Mouse (Mus musculus) hindbrain, embryonic 15.5 days (tissue): ENCODE measurements at regions not wholly inside any gene's neighbourhood (a gene's known extent, or its start where the extent isn't known, plus 50 kb on each side); places are given as distances from the start of the nearest gene placed in this dataset.
A peak's percentile ranks its signal among the peaks of the same experiment; 100 is the strongest.

Source experiments
- ATAC-seq: fragments of 200-750 bp; cut with Nextera tagmentation; 2 replicates; pipeline ENCODE4 v1.8.0; 2017; ENCODE audit warnings: low read depth, moderate number of reproducible peaks, moderate TSS enrichment; ENCODE audit not compliant: low FRiP score
- H3K27ac ChIP-seq: fragments of 300-500 bp; sonication (generic); replicated peaks from 2 replicates; pipeline ENCODE4 v1.5.1; 2015; ENCODE audit warnings: mild to moderate bottlenecking, inconsistent platforms
- H3K27me3 ChIP-seq: fragments of 300-500 bp; sonication (generic); 2 replicates; pipeline ENCODE4 v1.6.1; 2015; ENCODE audit warnings: control low read depth, inconsistent platforms
- H3K36me3 ChIP-seq: fragments of 300-500 bp; sonication (generic); 2 replicates; pipeline ENCODE4 v1.6.1; 2015; ENCODE audit warnings: control low read depth, inconsistent platforms
- H3K4me1 ChIP-seq: fragments of 300-500 bp; sonication (generic); replicated peaks from 2 replicates; pipeline ENCODE4 v1.6.1; 2015; ENCODE audit warnings: control low read depth, inconsistent platforms
- H3K4me2 ChIP-seq: fragments of 300-500 bp; sonication (generic); 2 replicates; pipeline ENCODE4 v1.6.1; 2015; ENCODE audit warnings: moderate library complexity, mild to moderate bottlenecking, inconsistent platforms
- H3K4me3 ChIP-seq: fragments of 300-500 bp; sonication (generic); 2 replicates; pipeline ENCODE4 v1.5.1; 2015; ENCODE audit warnings: mild to moderate bottlenecking, inconsistent platforms
- H3K9ac ChIP-seq: fragments of 300-500 bp; sonication (generic); 2 replicates; pipeline ENCODE4 v1.6.1; 2015; ENCODE audit warnings: inconsistent platforms
- H3K9me3 ChIP-seq: fragments of 300-500 bp; sonication (generic); 2 replicates; pipeline ENCODE4 v1.6.1; 2016; ENCODE audit warnings: control low read depth, inconsistent platforms
- WGBS: fragments of 180-500 bp; shearing (Covaris S2); methylation state at CpG from one replicate; pipeline ENCODE4 v1.1.7; 2015; 5-methylcytosine and 5-hydroxymethylcytosine counted together

DNA sequence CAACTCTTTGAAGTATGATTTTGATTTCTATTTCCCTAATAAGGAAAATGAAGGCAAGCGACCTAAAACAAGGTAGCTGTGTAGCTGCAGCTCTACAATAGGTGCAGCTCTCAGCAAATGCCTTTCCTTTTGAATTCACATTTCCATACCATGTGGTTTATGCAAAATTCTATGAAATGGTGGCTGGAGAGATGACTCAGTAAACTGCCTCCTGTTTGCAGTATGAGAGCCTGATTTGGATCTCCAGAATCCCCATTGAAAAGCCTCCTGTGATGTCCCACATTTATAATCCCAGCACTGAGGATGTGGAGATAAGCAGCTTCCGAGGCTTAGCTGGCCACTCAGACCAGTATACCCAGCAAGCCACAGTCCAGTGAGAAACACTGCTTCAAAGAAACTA is 59.6 kb downstream of the Npy1r start:
- ATAC-seq = no peak
- H3K9ac ChIP-seq = no peak overlapping the region
- no peaks in the 10 kb centered on the region for H3K9me3 ChIP-seq
- no peaks in the 10 kb centered on the region for H3K4me1 ChIP-seq
- no peaks in the 10 kb centered on the region for H3K27me3 ChIP-seq
- H3K36me3 ChIP-seq = no peaks in the 10 kb centered on the region
- no peak overlapping the region for H3K4me3 ChIP-seq
- WGBS = 79% methylated on average over 2 of the region's 2 CpGs
- H3K4me2 ChIP-seq = no peak overlapping the region
- no peak overlapping the region for H3K27ac ChIP-seq

DNA sequence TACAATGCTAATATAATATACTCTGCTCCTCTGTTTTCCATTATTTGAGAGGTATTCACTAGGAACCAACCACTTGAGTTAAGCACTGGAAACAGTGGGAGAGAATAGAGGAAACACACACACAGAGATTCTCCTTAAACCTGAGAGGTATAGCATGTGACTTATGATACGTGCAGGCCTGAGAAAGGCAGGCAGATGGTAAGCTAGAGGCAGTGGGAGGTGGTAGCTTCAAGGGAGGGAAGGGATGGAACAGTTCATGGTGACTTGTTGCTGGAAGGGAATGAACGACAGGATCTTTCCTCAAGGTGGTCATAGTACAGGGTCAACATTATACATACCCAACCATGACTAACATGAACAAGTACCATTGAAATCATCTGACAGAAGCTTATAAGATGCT is 60.8 kb downstream of the Npy1r start:
- H3K27ac ChIP-seq = no peak overlapping the region
- no peak overlapping the region for H3K9ac ChIP-seq
- H3K4me2 ChIP-seq = no peak overlapping the region
- no peaks in the 10 kb centered on the region for H3K36me3 ChIP-seq
- no peaks in the 10 kb centered on the region for H3K9me3 ChIP-seq
- no peaks in the 10 kb centered on the region for H3K27me3 ChIP-seq
- 89% methylated on average over 2 of the region's 2 CpGs for WGBS
- no peak for ATAC-seq
- no peak overlapping the region for H3K4me3 ChIP-seq
- no peaks in the 10 kb centered on the region for H3K4me1 ChIP-seq

DNA sequence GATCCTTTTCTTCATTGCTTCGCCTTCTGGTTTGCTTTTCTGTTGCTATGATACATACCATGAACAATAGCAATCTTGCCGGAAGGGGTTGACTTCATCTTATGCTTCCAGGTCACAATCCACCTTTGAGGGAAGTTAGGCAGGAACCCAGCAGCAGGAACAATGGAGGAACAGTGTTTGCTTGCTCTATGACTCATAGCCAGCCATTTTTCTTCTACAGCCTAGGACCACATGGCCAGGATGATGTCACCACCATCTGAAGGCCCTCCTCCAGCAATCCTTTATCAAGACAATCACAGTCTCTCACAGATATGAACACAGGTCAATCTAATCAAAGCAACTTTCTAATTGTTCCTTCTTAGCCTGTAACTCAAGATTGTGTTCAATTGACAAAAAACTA is 61.5 kb downstream of the Npy1r start:
- Histone ChIP-seq H3K4me2 (no peak overlapping the region), H3K27ac (no peak overlapping the region), H3K4me3 (no peak overlapping the region), H3K9ac (no peak overlapping the region), H3K36me3 (no peaks in the 10 kb centered on the region), H3K4me1 (no peaks in the 10 kb centered on the region), H3K9me3 (no peaks in the 10 kb centered on the region), H3K27me3 (no peaks in the 10 kb centered on the region)
- no peak for ATAC-seq
- 90% methylated on average over 2 of the region's 2 CpGs for WGBS

- no peak for ATAC-seq
- Histone ChIP-seq H3K9me3 (no peaks in the 10 kb centered on the region), H3K27ac (no peak overlapping the region), H3K4me1 (no peaks in the 10 kb centered on the region), H3K4me3 (no peak overlapping the region), H3K9ac (no peak overlapping the region), H3K4me2 (no peak overlapping the region), H3K27me3 (no peaks in the 10 kb centered on the region), H3K36me3 (no peaks in the 10 kb centered on the region)
Measured at GRCm38 (mm10) chr8:66759716-66760115, 62.7 kb downstream of the Npy1r start.

DNA sequence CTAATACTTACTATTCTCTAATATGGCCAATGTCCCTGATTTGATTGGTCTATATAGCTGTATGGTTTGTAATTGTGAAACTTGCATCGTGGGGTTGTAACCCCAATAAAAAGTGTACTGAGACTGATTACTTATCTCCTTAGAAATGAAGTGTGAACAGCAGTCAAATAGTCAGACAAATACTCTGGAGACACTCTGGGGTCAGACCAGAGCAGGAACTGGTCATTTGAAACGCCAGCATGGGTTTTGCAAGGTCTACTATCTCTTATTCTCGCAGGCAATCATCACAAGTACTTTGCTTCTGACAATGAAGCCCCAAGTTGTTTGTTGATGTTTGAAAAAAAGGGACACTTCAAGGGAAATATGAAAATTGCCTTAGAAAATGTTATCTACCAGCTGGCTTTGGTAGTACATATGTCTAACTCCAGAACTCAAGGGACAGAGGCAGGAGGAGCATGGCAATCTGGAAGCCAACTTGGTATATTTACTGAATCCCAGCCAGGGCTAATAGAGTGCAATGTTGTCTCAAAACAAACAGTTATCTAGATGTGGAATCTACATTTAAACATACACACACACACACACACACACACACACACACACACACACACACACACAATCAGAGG is 64.1 kb downstream of the Npy1r start:
- no peaks in the 10 kb centered on the region for H3K27me3 ChIP-seq
- no peak overlapping the region for H3K4me2 ChIP-seq
- WGBS = 84% methylated on average over 3 of the region's 3 CpGs
- no peak overlapping the region for H3K27ac ChIP-seq
- H3K4me1 ChIP-seq = no peaks in the 10 kb centered on the region
- H3K4me3 ChIP-seq = no peak overlapping the region
- ATAC-seq = no peak
- no peaks in the 10 kb centered on the region for H3K9me3 ChIP-seq
- no peak overlapping the region for H3K9ac ChIP-seq
- no peaks in the 10 kb centered on the region for H3K36me3 ChIP-seq

DNA sequence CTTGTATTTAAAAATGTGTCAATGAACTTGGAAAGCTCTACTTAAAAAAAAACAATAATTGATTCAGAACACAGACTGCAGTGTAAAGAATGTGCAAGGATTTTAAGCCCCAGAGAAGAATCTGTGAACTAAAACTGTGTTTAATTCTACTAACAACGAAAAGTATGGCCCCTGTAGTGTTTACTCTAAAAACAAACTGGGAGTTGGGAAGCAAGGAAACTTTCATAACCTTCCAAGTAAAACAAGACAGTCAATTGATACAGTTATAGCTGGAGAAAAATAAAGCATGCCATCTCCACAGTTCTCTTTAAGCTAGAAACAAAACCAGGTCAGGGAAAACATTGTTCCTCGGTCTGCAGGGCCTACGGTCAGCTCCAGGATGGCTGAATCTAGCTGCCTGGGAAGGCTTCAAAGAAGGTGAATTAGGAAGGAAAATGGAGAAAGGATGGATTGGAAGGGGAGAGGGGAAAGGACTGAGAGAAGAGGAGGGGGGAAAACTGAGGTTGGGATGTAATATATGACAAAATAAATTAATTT is 68.1 kb downstream of the Npy1r start:
- Histone ChIP-seq H3K4me1 (no peaks in the 10 kb centered on the region), H3K27ac (no peak overlapping the region), H3K9ac (no peak overlapping the region), H3K27me3 (no peaks in the 10 kb centered on the region), H3K4me2 (no peak overlapping the region), H3K36me3 (no peaks in the 10 kb centered on the region), H3K4me3 (no peak overlapping the region), H3K9me3 (no peaks in the 10 kb centered on the region)
- ATAC-seq = no peak
- 63% methylated on average over 3 of the region's 3 CpGs for WGBS

- Histone ChIP-seq H3K9me3 (no peaks in the 10 kb centered on the region), H3K9ac (no peak overlapping the region), H3K4me1 (no peaks in the 10 kb centered on the region), H3K4me3 (no peak overlapping the region), H3K27me3 (no peaks in the 10 kb centered on the region), H3K27ac (no peak overlapping the region), H3K4me2 (no peak overlapping the region), H3K36me3 (no peaks in the 10 kb centered on the region)
- no peak for ATAC-seq
Measured at GRCm38 (mm10) chr8:66768379-66768969, 71.5 kb downstream of the Npy1r start.

DNA sequence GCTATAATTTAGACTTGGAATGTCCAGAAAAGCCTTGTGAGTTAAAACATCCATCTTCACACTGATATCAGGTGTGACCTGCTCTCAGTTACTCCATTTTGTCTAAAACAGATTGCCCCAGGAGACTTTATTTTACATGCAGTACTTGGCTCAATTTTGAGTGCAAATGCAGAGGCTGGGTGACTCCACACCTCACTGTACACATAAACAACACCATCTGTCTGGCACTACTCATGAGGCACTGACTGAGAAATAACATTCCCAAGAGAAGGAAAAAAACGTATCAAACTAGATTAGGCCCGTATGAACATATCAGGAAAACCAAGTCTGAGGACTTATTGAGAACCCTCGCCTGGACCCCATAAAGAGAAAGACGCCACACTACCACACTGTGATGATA is 74.1 kb downstream of the Npy1r start:
- H3K36me3 ChIP-seq = no peaks in the 10 kb centered on the region
- H3K27me3 ChIP-seq = no peaks in the 10 kb centered on the region
- no peaks in the 10 kb centered on the region for H3K4me1 ChIP-seq
- no peak overlapping the region for H3K4me2 ChIP-seq
- ATAC-seq = no peak
- no peak overlapping the region for H3K9ac ChIP-seq
- WGBS = 83% methylated on average over 4 of the region's 4 CpGs
- no peak overlapping the region for H3K27ac ChIP-seq
- H3K9me3 ChIP-seq = no peaks in the 10 kb centered on the region
- no peak overlapping the region for H3K4me3 ChIP-seq

GRCm38 (mm10) chr8:66772653-66773052 is 75.7 kb downstream of the Npy1r start:
- Histone ChIP-seq H3K27ac (no peak overlapping the region), H3K4me2 (no peak overlapping the region), H3K36me3 (no peaks in the 10 kb centered on the region), H3K9me3 (no peaks in the 10 kb centered on the region), H3K4me3 (no peak overlapping the region), H3K9ac (no peak overlapping the region), H3K4me1 (no peaks in the 10 kb centered on the region), H3K27me3 (no peaks in the 10 kb centered on the region)
- WGBS = 88% methylated on average over 4 of the region's 4 CpGs
- ATAC-seq = no peak

DNA sequence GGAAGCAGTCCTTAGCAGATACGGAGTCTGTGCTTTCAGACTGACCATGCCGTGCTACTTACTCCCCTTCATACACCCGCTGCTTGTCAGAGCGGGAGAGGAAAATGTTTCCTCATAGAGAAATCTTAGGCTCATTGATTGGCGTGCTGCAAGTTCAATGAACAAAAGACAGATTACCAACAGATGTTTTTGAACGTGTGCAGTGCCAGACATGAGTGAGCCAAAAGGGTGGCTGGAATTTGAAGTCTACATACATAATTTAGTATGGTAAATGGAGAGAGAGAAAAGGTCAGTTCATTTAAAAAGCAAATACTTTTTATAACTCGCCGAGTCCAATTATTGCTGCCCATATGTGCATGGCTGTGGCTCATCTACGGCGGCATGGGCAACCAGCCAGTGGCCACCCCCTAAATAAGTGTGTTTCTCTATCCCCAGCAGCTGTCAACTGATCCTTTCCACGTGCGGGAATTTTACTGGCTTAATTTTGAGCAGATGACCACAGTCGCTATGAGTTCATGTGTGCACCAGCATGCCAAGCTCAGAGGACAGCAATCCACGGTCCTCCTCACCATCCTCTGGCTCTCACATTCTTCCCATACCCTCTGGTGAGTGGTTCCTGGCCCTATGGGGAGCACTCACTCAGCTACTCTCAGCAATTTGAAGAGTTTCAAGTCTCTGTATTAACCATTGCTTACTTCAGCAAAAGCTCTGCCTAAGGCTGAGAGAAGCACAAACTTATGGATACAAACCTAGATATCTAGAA is 80.3 kb downstream of the Npy1r start:
- Histone ChIP-seq H3K27ac (no peak overlapping the region), H3K9me3 (no peaks in the 10 kb centered on the region), H3K9ac (no peak overlapping the region), H3K4me3 (no peak overlapping the region), H3K4me1 (no peaks in the 10 kb centered on the region), H3K4me2 (no peak overlapping the region; the same call in 1 of the 2 replicates), H3K36me3 (no peaks in the 10 kb centered on the region), H3K27me3 (no peaks in the 10 kb centered on the region)
- ATAC-seq = peak; percentile 56; the same call in 1 of the 2 replicates
- 49% methylated on average over 14 of the region's 14 CpGs for WGBS

DNA sequence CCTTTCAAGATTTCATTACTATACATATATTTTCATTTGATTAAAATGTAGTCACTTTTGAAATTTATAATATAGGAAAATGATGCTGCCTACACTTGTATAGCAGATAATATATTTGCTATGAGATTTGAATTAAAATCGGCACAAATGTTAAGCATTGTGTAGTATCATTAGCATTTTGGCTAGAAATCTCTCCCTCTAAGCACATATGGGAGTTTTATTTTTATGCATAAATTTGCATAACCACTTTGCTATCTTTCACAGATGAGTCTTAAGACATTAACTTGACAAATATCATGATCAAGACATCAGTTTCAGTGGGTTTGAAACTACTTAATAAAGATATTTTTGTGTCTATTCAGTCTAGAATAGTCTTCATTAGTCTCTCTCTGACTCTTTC is 80.4 kb upstream of the Naf1 start:
- WGBS = 90% methylated on average over 1 of the region's 1 CpGs
- H3K27me3 ChIP-seq = no peaks in the 10 kb centered on the region
- no peak overlapping the region for H3K4me3 ChIP-seq
- H3K4me2 ChIP-seq = no peak overlapping the region
- no peaks in the 10 kb centered on the region for H3K4me1 ChIP-seq
- ATAC-seq = no peak
- no peaks in the 10 kb centered on the region for H3K36me3 ChIP-seq
- H3K27ac ChIP-seq = no peak overlapping the region
- no peak overlapping the region for H3K9ac ChIP-seq
- no peaks in the 10 kb centered on the region for H3K9me3 ChIP-seq

GRCm38 (mm10) chr8:66782656-66783055 is 77.4 kb upstream of the Naf1 start:
- H3K27me3 ChIP-seq = no peaks in the 10 kb centered on the region
- no peak for ATAC-seq
- no peaks in the 10 kb centered on the region for H3K9me3 ChIP-seq
- H3K36me3 ChIP-seq = no peaks in the 10 kb centered on the region
- H3K27ac ChIP-seq = no peak overlapping the region
- H3K4me2 ChIP-seq = no peak overlapping the region
- no peak overlapping the region for H3K4me3 ChIP-seq
- H3K4me1 ChIP-seq = no peaks in the 10 kb centered on the region
- H3K9ac ChIP-seq = no peak overlapping the region
- WGBS = 83% methylated on average over 2 of the region's 2 CpGs
